Mouse (Mus musculus) yolk sac, embryonic 10.5 days (tissue): Measurements from ENCODE around the gene Mxra8.
A peak's percentile ranks its signal among the peaks of the same experiment; 100 is the strongest.

ENCODE experiments used
- DNase-seq: peaks from one replicate; pipeline ENCODE4 v3.0.0-alpha.2; 2017; ENCODE audit warnings: low spot score

Mxra8 gene

DNA sequence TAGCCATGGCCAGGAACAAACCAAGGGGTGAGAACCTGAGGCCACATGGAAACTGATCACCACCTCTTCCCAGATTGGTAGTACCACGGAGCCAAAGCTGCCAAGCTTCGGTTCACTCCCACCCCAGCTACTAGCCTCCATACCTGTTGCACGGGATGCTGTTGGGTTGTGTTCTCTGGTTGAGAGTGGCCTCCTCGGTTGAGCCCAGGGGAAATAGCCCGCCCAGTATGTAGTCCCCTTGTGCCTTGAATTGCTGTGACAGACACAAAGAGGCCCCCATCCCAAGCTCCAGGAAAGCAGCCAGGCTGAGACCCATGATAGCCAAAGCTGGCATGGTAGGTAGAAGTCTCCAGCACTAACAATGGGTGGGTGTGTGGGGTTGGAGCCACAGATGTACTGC lies 23.5 kb downstream of the Mxra8 start, which contains the start of gene Tas1r3:
Gene Tas1r3 (minus strand): TSS at position 362 of the 400 bp plus-strand sequence.
- DNase-seq = no peak

DNA sequence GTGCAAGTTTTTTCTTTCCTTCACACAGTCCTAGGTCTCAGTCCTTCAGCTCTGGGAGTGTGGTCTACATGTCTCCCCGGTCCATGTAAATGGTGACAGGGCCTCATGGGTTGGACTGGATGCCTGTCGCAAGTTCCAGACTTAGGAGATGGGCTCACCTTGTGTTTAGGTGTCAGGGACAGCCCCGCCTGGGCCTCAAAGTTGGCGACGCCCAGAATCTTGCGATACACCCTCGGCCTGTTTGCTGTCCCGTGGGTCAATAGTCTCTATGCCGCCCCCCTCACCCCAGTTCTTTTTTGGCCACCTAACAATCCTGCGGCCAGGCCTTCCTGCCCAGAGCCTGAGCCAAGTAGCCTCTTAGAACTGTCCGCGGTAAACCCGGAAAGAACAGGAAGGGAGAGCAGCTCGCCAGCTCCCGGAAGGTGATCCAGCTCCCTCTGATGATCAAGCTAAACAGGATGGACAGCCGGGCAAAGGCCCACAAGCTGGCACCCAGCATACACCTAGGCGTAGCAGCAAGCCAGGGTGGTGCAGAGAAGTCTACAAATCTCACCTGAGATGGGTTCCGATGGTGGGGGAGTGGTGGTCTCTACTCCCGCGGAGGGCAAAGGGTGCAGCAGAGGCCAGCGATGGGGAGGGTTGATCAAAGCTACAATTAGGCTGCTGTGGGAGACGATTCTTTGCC lies 29.3 kb downstream of the Mxra8 start:
- DNase-seq = no peak

DNA sequence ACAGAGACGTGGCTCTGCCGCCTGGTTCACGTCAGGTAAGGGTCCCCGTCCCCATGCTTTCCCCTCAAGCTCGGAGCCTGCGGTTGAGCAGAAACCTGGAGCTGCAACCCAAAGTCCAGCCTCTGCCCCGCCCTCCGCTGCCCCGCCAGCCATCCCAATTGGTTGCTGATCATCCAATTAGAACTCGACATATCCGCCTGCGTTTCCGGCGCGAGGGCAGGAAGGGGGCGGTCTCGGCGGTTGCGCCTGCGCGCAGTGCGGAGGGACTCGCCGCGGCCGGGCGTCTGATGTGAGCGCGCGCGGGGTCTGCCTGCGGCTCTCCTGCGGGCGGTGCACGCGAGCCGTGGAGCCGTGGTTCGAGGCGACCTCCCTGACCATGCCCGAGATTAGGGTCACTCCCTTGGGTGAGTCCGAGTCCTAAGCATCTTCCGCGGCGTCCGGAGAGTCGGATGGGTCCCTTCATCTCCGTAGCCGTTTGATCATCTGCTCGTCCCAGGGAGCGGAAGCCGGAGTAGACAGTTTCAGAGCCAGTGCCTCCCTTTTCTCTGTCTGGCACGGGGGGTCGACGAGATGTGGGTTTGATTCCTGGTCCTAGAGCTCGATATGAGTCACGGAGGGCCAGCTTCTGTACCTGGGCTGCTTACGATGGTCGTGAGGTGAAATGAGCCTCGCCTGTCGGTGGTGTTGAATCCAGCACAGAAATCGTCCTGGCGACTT lies 30.0 kb downstream of the Mxra8 start, which contains the start of the genes Cptp and Ints11:
Gene Cptp (minus strand): TSS at position 124 of the 717 bp plus-strand sequence.
Gene Ints11 (plus strand): TSS at position 230 of the 717 bp plus-strand sequence.
- DNase-seq = peak; percentile 97

DNA sequence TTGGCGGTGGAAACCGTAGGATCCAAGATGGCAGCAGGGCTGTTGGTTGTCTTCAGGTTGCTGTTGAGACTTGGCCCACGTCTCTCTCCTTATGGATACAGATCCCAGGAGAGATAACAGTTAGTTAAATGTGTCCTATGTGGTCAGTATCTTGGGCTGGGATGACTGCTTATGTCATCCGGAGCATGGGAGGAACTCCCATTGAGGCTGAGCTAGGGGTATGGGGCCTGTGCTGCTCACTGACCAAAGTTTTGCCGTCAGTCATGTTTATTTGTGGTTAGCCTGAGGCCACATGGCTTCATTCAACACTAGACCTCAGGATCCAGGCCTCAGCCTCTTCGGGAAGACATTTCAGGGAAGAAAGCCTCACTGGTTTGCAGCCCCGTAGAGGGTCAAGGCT lies 31.9 kb downstream of the Mxra8 start:
- DNase-seq = no peak

DNA sequence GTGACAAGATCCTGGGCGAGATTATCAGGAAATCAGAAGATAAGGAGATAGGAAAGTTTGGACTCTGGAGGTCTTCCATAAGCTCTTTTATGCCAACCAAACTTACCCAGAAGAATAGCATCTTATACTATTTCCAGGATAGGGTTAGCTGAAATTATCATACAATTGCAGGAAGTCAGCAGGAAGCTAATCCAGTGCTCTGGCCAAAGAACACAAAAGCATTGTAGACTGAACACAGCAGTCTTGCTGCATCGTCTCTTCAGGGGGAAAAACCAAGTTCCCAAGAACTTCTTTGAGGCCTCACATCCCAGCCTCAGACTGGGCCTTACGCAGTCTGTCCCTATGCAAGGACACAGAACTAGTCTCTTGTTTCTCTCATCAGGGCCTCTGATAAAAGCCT lies 44.1 kb downstream of the Mxra8 start:
- DNase-seq = no peak

DNA sequence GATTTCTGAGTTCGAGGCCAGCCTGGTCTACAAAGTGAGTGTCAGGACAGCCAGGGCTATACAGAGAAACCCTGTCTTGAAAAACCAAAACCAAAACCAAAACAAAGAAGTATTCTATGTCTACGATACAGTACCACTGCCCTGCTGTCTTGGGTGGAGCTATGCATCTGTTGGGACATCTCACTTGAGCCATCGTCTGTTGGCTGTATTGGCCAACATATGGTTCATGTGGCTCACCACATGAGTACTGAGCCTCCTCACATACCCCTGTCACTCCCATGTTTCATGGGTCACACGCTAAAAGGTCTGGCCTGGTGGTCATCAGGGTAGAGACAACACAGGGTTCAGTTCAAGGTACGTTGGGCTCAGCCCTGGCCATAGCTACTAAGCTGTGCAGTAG lies 46.9 kb downstream of the Mxra8 start:
- no peak for DNase-seq

DNA sequence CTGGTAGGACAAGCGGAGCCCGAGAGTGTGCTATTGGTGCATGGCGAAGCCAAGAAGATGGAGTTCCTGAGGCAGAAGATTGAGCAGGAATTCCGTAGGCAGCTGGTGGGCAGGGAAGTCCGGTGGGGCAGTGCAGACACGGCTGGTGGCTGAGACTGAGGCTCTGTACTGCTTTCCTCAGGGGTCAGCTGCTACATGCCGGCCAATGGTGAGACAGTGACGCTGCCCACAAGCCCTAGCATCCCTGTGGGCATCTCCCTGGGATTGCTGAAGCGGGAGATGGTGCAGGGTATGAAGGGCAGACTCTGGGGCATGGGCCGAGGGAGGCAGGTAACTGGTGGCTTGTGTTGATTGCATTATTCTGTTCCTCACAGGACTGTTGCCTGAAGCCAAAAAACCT lies 48.2 kb downstream of the Mxra8 start:
- no peak for DNase-seq

DNA sequence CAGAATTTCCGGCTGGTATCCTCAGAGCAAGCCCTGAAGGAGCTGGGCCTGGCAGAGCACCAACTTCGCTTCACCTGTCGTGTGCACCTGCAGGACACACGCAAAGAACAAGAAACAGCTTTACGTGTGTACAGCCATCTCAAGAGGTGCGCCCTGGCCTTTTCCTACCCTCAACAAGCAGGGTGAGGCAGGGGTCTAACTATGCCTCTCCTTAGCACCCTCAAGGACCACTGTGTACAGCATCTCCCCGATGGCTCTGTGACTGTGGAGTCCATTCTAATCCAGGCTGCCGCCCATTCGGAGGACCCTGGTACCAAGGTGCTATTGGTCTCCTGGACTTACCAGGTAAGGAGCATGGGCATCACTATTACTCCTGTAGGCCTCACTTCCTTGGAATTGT lies 48.7 kb downstream of the Mxra8 start:
- no peak for DNase-seq

DNA sequence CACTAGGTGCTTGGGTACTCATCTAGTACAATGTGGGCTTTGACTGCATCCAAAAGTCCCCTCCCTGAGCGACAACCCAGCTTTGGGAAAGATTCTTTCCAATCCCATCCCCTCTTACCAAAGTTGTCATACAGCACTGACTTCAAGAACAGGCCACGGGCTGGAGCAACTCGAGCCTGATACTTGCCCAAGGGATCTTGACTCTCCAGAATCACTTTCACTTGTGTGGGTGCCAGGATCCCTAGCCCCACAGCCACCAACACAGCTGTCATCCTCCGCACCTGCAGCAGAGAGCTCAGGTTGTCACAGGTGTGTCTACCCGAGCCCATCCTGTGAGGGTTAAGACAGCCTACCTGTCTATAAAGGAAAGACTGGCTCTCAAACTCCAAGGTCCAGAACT lies 49.8 kb downstream of the Mxra8 start:
- no peak for DNase-seq

DNA sequence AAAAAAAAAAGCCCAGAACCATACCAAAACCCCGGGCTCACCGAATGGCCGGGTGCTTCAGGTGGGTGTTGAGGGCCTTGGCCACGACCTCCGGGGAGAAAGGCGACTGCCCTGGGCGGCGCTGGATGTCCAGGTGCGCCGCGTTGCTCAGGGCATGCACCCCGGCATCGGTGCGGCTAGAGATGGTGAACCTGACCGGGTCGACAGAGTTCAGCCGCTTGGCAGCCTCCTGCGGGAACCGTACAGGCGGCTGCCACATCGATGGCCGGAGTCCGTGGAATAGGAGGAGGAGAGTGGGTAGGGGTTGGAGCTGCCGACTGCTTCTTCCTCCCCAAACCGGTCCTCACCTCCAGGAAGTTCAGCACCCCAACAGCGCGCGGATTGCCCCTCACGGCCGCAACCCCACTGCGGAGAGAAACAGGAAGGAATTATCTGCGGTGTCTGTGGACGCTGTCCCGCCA lies 51.6 kb downstream of the Mxra8 start:
- peak; percentile 8 for DNase-seq

DNA sequence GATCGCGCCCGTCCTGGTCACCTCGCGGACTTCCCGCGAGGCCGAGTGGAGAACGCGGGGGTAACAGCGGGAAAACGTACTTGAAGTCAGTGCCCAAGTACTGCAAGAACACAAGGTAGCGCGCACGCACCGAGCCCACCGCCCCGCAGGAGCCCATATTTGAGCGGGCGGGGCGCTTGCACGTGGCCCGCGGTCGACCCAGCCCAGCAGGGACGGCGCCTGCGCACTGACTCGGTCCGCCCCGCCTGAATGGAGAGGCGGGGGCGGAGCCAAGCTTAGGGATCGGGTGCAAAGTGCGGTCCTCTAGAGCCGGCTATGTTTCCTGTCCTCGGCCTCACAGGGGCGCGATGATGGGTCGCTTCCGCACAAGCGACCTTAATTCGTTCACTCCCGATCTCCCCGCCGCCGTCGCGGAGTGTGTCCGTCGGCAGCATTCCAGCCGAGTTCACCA lies 52.1 kb downstream of the Mxra8 start, which contains the start of the genes Pusl1 and Acap3:
Gene Pusl1 (minus strand): TSS at position 231 of the 451 bp plus-strand sequence.
Gene Acap3 (plus strand): TSS at position 272 of the 451 bp plus-strand sequence.
- peak; percentile 95 for DNase-seq

DNA sequence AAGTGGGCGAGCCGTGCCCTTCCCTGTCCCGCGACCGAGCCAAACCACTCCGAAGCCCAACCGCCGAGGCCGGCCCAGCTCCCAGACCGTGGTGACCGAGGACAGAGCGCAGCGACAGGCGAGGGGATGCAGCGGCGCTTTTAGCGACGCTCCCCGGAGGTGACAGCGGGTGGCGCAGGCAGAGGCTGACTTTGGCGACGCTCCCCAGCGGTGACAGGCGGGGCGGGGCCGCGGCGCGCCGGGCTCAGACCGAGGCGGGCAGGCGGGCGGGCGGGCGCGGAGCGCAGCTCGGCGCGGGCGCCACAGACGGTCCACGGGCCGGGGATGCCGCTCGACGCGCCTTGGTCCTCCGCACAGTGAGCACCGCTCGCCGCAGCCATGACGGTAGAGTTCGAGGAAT lies 52.5 kb downstream of the Mxra8 start:
- DNase-seq = peak; percentile 89

DNA sequence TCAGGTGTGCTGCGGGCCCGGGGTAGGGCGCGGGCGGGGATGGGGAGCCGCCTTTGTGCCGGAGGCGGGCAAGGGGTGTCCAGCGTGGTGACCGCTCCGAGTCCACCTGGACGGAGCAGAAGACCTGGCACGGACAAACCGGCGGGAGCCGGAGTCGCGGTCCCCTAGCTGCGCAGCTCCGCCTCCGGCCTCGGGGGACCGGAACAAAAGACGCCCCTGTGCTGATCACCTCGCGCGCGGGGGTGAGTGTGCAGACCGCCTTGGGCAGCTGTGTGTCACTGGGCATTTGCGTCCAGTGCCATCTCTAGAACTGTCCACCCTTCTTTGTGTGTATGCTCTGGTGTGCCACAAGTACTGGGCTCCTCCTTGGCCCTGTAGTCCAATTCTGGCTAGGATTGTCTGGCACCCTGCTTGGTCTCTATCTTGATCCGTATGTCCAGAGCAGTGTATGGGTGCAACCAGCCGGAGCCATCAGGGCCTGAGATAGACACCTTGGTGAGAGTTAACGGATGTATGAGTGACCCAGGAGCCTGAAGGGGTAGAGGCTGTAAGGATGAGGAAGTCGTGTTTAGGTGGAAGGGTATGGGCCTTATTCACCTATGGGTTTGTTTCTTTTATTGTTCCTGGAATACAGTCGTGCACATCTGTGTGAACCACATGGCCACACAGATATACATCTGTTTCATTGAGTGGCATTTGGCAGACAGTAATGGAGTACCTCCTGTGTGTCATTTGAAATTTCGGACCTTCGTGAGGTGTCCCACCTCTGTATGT lies 53.1 kb downstream of the Mxra8 start:
- no peak for DNase-seq

DNA sequence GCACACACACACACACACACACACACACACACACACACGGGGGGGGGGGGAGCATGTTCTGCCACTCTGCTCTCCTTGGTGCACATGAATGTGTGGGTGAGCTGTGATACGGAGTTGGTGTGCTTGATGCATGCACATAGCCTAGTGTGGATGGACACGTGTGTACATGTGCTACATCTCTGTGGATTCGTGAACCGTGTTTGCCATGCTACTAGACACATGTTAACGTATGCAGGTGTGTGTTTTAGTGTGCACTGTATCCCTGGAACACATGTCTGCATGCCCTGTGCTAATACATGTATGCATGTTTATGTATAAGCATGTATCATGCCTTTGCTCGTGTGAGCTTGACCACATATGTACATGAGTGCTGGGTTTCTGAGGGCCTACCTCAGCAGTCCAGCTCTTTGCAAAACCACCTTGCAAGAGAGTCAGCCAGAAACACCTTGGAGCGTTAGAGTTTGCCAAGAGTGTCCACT lies 53.8 kb downstream of the Mxra8 start:
- DNase-seq = no peak
